Mouse (Mus musculus): ENCODE measurements at regions not wholly inside any gene's neighbourhood (a gene's known extent, or its start where the extent isn't known, plus 50 kb on each side); places are given as distances from the start of the nearest gene placed in this dataset.

DNA sequence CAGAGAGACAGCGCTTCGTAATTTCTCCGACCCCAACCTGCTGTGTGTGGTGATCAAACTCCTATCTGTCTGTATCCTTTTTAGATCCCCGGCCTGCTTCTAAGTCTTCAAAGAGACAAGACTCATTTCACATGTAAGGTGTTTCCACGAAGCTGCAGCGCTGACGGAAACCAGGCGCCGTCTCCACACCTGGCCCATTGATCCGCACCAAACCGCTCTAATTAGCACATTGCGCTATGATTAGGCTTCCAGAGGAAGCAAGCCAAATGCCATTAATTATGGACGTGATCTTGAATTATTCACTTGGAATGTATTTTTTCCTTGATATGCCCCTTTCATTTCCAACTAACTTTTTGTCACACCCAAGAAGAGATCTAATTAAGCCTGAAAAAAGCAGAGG, 215.2 kb upstream of the Mocs1 start:
- TF ChIP-seq CTCF (IDR thresholded peaks at IDR 0.05; ENCODE audit: low read depth) (no peak), EP300 (optimal IDR thresholded peaks at IDR 0.05) (no peak)
